8 mouse cellular contexts compared by ENCODE assay signal in genomic region chr5:30914101-30914635, GRCm38 (mm10). TPM values are rescaled to one million over a fixed set of nuclear protein-coding genes. Genes with fewer than 3 reads are reported as not detected.
DNase-seq lines count a peak whose midpoint lies in the region; ATAC-seq and TF ChIP-seq lines count a peak whose summit lies in the region.

No protein-coding gene starts in this region.

- DNase-seq in lung, embryonic 14.5 days, result peak; percentile 21
- DNase-seq in lung, adult 18-20 months, result no peak
- DNase-seq in embryonic facial prominence, embryonic 10.5 days (ENCODE audit: low spot score), result peak; percentile 22
- DNase-seq in Muller cell, postnatal 12 days (ENCODE audit: inconsistent ontology term), result no peak
- no peak for DNase-seq in frontal cortex, adult 2 months (ENCODE audit: extremely low spot score in 1 of 2, low spot score in 1 of 2)

- no peak for TF ChIP-seq CTCF in lung, embryonic 14.5 days (IDR thresholded peaks at IDR 0.05; ENCODE audit: low read depth)

- peak overlapping the region; percentile 98 for H3K27ac ChIP-seq in lung, embryonic 14.5 days (ENCODE audit: low read depth)
- H3K27ac ChIP-seq in embryonic facial prominence, embryonic 10.5 days (replicated peaks), result peak overlapping the region; percentile 89
- H3K27ac ChIP-seq in intestine, embryonic 16.5 days (ENCODE audit: low read length), result peak overlapping the region; percentile 93
- H3K27ac ChIP-seq in neural tube, embryonic 14.5 days (ENCODE audit: low read depth, low read length), result 0 out of 2 replicates have a peak overlapping the region, but pooled peaks have one; percentile 63

- peak overlapping the region; percentile 63 for H3K4me3 ChIP-seq in lung, embryonic 14.5 days (ENCODE audit: low read depth, low read length)
- peak overlapping the region; percentile 61 for H3K4me3 ChIP-seq in embryonic facial prominence, embryonic 10.5 days
- peak overlapping the region; percentile 62 for H3K4me3 ChIP-seq in intestine, embryonic 16.5 days (ENCODE audit: low read length)
- H3K4me3 ChIP-seq in neural tube, embryonic 14.5 days (ENCODE audit: low read depth, low read length), result peak overlapping the region; percentile 4; the same call in 1 of the 2 replicates

- H3K27me3 ChIP-seq in lung, embryonic 14.5 days (ENCODE audit: insufficient read depth, low read length), result no peaks in the 10 kb centered on the region
- no peaks in the 10 kb centered on the region for H3K27me3 ChIP-seq in embryonic facial prominence, embryonic 10.5 days (replicated peaks; ENCODE audit: low read depth, poor library complexity, severe bottlenecking)
- no peaks in the 10 kb centered on the region for H3K27me3 ChIP-seq in intestine, embryonic 16.5 days (replicated peaks; ENCODE audit: control insufficient read depth, insufficient read depth, low read length)
- H3K27me3 ChIP-seq in neural tube, embryonic 14.5 days (ENCODE audit: control insufficient read depth, insufficient read depth, low read length), result no peaks in the 10 kb centered on the region

- ATAC-seq in lung, embryonic 14.5 days (ENCODE audit: insufficient read depth), result no peak
- ATAC-seq in intestine, embryonic 16.5 days, result no peak
- ATAC-seq in neural tube, embryonic 14.5 days (ENCODE audit: low read depth), result no peak
- no peak for ATAC-seq in inflammation-experienced regulatory T-cells, adult 6 months

- 24% methylated on average over 7 of the region's 7 CpGs for WGBS in lung, embryonic 14.5 days
- WGBS in embryonic facial prominence, embryonic 10.5 days, result 41% methylated on average over 7 of the region's 7 CpGs
- WGBS in intestine, embryonic 16.5 days, result 39% methylated on average over 7 of the region's 7 CpGs
- WGBS in neural tube, embryonic 14.5 days, result 78% methylated on average over 7 of the region's 7 CpGs

- H3K9ac ChIP-seq in lung, embryonic 14.5 days, result peak overlapping the region; percentile 79
- peak overlapping the region; percentile 81 for H3K9ac ChIP-seq in intestine, embryonic 16.5 days (ENCODE audit: low read depth, low read length)
- H3K9ac ChIP-seq in neural tube, embryonic 14.5 days (replicated peaks; ENCODE audit: low read depth, low read length), result peak overlapping the region; percentile 26

- no peaks in the 10 kb centered on the region for H3K9me3 ChIP-seq in lung, embryonic 14.5 days (ENCODE audit: low read depth, low read length)
- H3K9me3 ChIP-seq in embryonic facial prominence, embryonic 10.5 days, result no peaks in the 10 kb centered on the region
- no peaks in the 10 kb centered on the region for H3K9me3 ChIP-seq in intestine, embryonic 16.5 days (ENCODE audit: control insufficient read depth, low read length)
- H3K9me3 ChIP-seq in neural tube, embryonic 14.5 days (ENCODE audit: control insufficient read depth, low read length), result no peaks in the 10 kb centered on the region

- H3K4me2 ChIP-seq in lung, embryonic 14.5 days, result peak overlapping the region; percentile 93
- H3K4me2 ChIP-seq in intestine, embryonic 16.5 days (ENCODE audit: low read depth, low read length), result peak overlapping the region; percentile 77
- peak overlapping the region; percentile 25; the same call in 1 of the 2 replicates for H3K4me2 ChIP-seq in neural tube, embryonic 14.5 days (ENCODE audit: low read depth, low read length)

- peaks cover 28% of the 10 kb centered on the region for H3K36me3 ChIP-seq in lung, embryonic 14.5 days (ENCODE audit: insufficient read depth)
- peaks cover 27% of the 10 kb centered on the region for H3K36me3 ChIP-seq in embryonic facial prominence, embryonic 10.5 days (replicated peaks)
- no peaks in the 10 kb centered on the region for H3K36me3 ChIP-seq in intestine, embryonic 16.5 days (ENCODE audit: control insufficient read depth, insufficient read depth, low read length)
- no peaks in the 10 kb centered on the region for H3K36me3 ChIP-seq in neural tube, embryonic 14.5 days (ENCODE audit: control insufficient read depth, insufficient read depth, low read length)

- H3K4me1 ChIP-seq in lung, embryonic 14.5 days (ENCODE audit: insufficient read depth), result peaks cover 18% of the 10 kb centered on the region
- peaks cover 93% of the 10 kb centered on the region for H3K4me1 ChIP-seq in embryonic facial prominence, embryonic 10.5 days
- H3K4me1 ChIP-seq in intestine, embryonic 16.5 days (ENCODE audit: control insufficient read depth, insufficient read depth, low read length), result peaks cover 50% of the 10 kb centered on the region
- H3K4me1 ChIP-seq in neural tube, embryonic 14.5 days (ENCODE audit: control insufficient read depth, insufficient read depth, low read length), result peaks cover 14% of the 10 kb centered on the region; the same call in 1 of the 2 replicates

RNA-seq across cellular contexts. Expression of gene Emilin1, which starts 1.0 kb away (rescaled TPM):
- polyA plus RNA-seq in lung, embryonic 14.5 days (2014; fragmentation: Nextera tagmentation; extraction: Ambion mirVana), result 162 and 185 TPM in 2 replicates
- 158 and 162 TPM in 2 replicates for polyA plus RNA-seq in embryonic facial prominence, embryonic 10.5 days (2016; fragmentation: Nextera tagmentation; extraction: Ambion mirVana)
- polyA plus RNA-seq in intestine, embryonic 16.5 days (2015; fragmentation: Nextera tagmentation; extraction: Ambion mirVana), result 173 and 177 TPM in 2 replicates
- 3.5 and 22.9 TPM in 2 replicates for polyA plus RNA-seq in neural tube, embryonic 14.5 days (2014; fragmentation: Nextera tagmentation; extraction: Ambion mirVana)
- under 1 TPM in 1 of 3 experiments, not detected in 2; 0.84 TPM for polyA plus RNA-seq in inflammation-experienced regulatory T-cells, adult 6 months (2017; shearing (Covaris generic))
- 4.2 and 4.7 TPM in 2 replicates for polyA plus RNA-seq in frontal cortex, adult 2 months (2012; rRNA removed)

RNA-seq across cellular contexts. Expression of gene Ost4, which starts 6.6 kb away (rescaled TPM):
- 472 and 477 TPM in 2 replicates for polyA plus RNA-seq in lung, embryonic 14.5 days (2014; fragmentation: Nextera tagmentation; extraction: Ambion mirVana)
- polyA plus RNA-seq in embryonic facial prominence, embryonic 10.5 days (2016; fragmentation: Nextera tagmentation; extraction: Ambion mirVana), result 399 and 407 TPM in 2 replicates
- 459 and 477 TPM in 2 replicates for polyA plus RNA-seq in intestine, embryonic 16.5 days (2015; fragmentation: Nextera tagmentation; extraction: Ambion mirVana)
- 234 TPM in 2 replicates for polyA plus RNA-seq in neural tube, embryonic 14.5 days (2014; fragmentation: Nextera tagmentation; extraction: Ambion mirVana)
- 100 to 1,000 TPM; 283 to 295 (median 294) TPM for polyA plus RNA-seq in inflammation-experienced regulatory T-cells, adult 6 months (2017; shearing (Covaris generic))
- polyA plus RNA-seq in frontal cortex, adult 2 months (2012; rRNA removed), result 158 and 207 TPM in 2 replicates

RNA-seq across cellular contexts. Expression of gene Khk, which starts 7.1 kb away (rescaled TPM):
- polyA plus RNA-seq in lung, embryonic 14.5 days (2014; fragmentation: Nextera tagmentation; extraction: Ambion mirVana), result 13.0 and 15.0 TPM in 2 replicates
- 8.1 and 9.9 TPM in 2 replicates for polyA plus RNA-seq in embryonic facial prominence, embryonic 10.5 days (2016; fragmentation: Nextera tagmentation; extraction: Ambion mirVana)
- 26.9 and 32.5 TPM in 2 replicates for polyA plus RNA-seq in intestine, embryonic 16.5 days (2015; fragmentation: Nextera tagmentation; extraction: Ambion mirVana)
- polyA plus RNA-seq in neural tube, embryonic 14.5 days (2014; fragmentation: Nextera tagmentation; extraction: Ambion mirVana), result 8.3 and 10.4 TPM in 2 replicates
- 10 to 100 TPM; 10.8 to 26.3 (median 24.3) TPM for polyA plus RNA-seq in inflammation-experienced regulatory T-cells, adult 6 months (2017; shearing (Covaris generic))
- polyA plus RNA-seq in frontal cortex, adult 2 months (2012; rRNA removed), result 28.4 and 30.6 TPM in 2 replicates

RNA-seq across cellular contexts. Expression of gene Agbl5, which starts 25.7 kb away (rescaled TPM):
- 25.2 and 26.0 TPM in 2 replicates for polyA plus RNA-seq in lung, embryonic 14.5 days (2014; fragmentation: Nextera tagmentation; extraction: Ambion mirVana)
- 21.8 and 26.9 TPM in 2 replicates for polyA plus RNA-seq in embryonic facial prominence, embryonic 10.5 days (2016; fragmentation: Nextera tagmentation; extraction: Ambion mirVana)
- polyA plus RNA-seq in intestine, embryonic 16.5 days (2015; fragmentation: Nextera tagmentation; extraction: Ambion mirVana), result 13.9 and 16.3 TPM in 2 replicates
- polyA plus RNA-seq in neural tube, embryonic 14.5 days (2014; fragmentation: Nextera tagmentation; extraction: Ambion mirVana), result 27.7 and 29.2 TPM in 2 replicates
- 1 to 10 TPM; 2.7 to 7.0 (median 5.2) TPM for polyA plus RNA-seq in inflammation-experienced regulatory T-cells, adult 6 months (2017; shearing (Covaris generic))
- polyA plus RNA-seq in frontal cortex, adult 2 months (2012; rRNA removed), result 24.2 and 25.4 TPM in 2 replicates

RNA-seq across cellular contexts. Expression of gene Cgref1, which starts 31.2 kb away (rescaled TPM):
- polyA plus RNA-seq in lung, embryonic 14.5 days (2014; fragmentation: Nextera tagmentation; extraction: Ambion mirVana), result 2.3 and 2.6 TPM in 2 replicates
- 2.2 and 3.2 TPM in 2 replicates for polyA plus RNA-seq in embryonic facial prominence, embryonic 10.5 days (2016; fragmentation: Nextera tagmentation; extraction: Ambion mirVana)
- 67.0 and 88.7 TPM in 2 replicates for polyA plus RNA-seq in intestine, embryonic 16.5 days (2015; fragmentation: Nextera tagmentation; extraction: Ambion mirVana)
- polyA plus RNA-seq in neural tube, embryonic 14.5 days (2014; fragmentation: Nextera tagmentation; extraction: Ambion mirVana), result 60.9 and 76.4 TPM in 2 replicates
- polyA plus RNA-seq in inflammation-experienced regulatory T-cells, adult 6 months (2017; shearing (Covaris generic)), result not detected
- polyA plus RNA-seq in frontal cortex, adult 2 months (2012; rRNA removed), result 25.6 and 39.1 TPM in 2 replicates

Comparison
In these comparisons a context has a peak if more than half of its experiments do, and no peak if none do; other contexts are left out.
1. DNase-seq: peak in lung, embryonic 14.5 days (single experiment) and embryonic facial prominence, embryonic 10.5 days (single experiment); none in lung, adult 18-20 months (0 of 2), Muller cell, postnatal 12 days (single experiment) and frontal cortex, adult 2 months (0 of 2).
2. H3K4me2 ChIP-seq: peak in every context shown above with its lines; median percentile 93 in lung, embryonic 14.5 days; 77 in intestine, embryonic 16.5 days; 25 in neural tube, embryonic 14.5 days.
3. H3K4me3 ChIP-seq: peak in every context shown above with its lines; median percentile 63 in lung, embryonic 14.5 days; 62 in intestine, embryonic 16.5 days; 61 in embryonic facial prominence, embryonic 10.5 days; 4 in neural tube, embryonic 14.5 days.
4. H3K9ac ChIP-seq: peak in every context shown above with its lines; median percentile 81 in intestine, embryonic 16.5 days; 79 in lung, embryonic 14.5 days; 26 in neural tube, embryonic 14.5 days.
5. Peak in every context shown above with its lines, with median percentiles within 50 percentile points of each other: H3K27ac ChIP-seq.